Mouse (Mus musculus): ENCODE measurements around the gene Ube2d3.
"Not testable (repeated sequence)": the region's sequence is repeated elsewhere in the genome, so short reads cannot be mapped to it uniquely, and the experiment has no call there.

The Ube2d3 gene

DNA sequence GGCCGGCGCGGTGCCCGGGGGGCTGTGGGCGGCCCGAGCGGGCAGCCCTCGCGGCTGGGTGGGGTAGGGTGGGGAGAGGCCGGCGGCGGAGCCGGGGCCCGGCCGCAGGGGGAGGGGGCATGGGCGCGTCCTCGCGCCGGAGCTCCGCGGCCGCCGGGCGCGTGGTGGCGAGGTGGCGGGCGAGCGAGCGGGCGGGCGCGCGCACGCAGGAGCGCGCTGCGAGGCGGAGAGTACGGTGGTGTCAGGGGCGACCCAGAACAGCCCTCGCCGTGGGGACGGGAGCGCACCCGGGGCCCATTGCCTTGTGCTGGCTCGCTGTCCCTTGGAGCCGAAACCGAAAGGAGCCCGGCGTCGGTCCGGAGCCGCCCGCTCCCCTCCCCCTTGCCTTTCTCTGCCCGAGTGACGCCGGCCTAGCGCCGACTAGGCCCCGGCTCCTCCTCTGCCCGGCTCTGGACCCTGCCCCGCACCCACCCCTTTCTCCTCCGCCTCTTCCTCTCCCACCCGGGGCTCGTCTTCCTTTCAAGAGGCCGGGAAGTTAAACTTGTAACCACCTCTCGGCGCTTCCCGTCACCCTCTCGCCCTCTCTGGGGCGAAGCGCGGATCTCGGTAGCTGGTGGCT, 1.1 kb downstream of the Ube2d3 start:
- peak; percentile 75 for DNase-seq

DNA sequence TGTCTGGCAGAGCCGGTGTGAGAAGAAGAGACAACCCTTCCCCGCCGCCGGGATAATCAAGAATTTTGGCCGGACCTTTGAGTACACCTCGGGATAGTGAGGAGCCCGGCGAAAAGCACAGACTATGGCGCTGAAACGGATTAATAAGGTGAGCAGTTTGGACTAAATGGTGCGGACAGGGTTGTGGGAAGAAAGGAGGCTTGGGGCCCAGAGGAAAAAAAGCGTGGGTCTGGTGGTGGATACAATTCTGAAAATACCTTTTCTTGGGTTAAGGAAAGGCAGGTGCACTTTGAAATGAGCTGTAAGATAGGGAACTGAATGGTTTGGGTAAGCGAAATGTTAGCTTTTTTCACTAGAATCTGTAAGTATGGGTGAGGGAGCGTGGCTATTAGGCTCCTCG, 1.7 kb downstream of the Ube2d3 start:
- DNase-seq: no peak

DNA sequence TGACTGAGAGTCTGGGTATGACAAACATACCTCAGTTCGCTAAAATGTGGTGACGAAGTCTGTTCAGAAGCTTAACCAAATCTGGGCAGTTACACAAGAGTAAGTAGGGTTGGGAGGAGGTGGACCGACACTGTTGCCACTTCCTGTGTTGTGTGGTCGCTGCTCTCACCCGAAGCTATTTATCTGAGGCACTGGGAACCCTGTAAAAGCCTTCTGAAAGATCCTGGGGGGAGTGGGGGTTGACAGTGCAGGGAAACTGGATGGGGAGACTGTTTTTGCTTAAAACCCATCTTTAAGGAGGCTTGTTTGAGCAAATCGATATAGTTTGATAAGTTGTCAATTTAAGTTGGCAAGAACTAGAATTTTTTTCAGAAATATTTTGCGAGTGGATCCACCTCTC, 2.3 kb downstream of the Ube2d3 start:
- DNase-seq: peak; percentile 21

DNA sequence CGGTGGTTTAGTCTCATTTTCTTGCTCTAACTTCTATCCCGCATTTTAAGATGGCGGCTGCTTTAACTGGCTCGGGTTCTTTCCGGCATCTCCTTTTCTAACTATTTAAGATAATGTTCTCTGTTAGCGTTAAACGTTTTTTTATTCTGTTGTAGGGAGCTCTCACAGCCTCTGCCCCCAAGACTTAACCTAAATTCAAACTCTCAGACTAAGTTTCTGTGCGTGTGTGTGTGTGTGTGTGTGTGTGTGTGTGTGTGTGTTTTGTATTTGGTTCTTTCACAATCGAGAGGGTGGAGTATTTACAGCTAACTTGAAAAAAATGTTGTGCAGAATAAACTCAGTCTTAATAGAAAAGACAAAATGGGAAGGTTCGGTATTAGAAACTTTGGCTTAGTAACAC, 2.7 kb downstream of the Ube2d3 start:
- DNase-seq: no peak

DNA sequence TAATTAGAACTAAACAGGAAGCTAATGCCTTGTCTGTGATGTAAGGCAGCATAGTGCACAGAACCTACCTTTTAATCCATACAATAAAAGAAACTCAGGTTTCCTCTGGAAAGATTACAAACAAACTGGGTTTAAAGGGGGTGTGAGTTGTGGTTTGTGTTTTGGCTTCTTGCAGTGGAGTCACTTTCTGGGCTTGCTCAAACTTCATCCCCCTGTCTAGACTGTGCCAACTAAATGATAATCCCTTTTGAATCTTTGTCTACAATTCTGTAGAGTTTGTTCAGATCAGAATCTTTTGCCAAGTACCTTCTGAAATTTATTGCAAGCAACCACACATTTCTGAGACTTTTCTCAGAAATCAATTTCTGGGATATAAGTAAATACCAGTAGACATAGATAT, 7.0 kb downstream of the Ube2d3 start:
- DNase-seq: no peak

DNA sequence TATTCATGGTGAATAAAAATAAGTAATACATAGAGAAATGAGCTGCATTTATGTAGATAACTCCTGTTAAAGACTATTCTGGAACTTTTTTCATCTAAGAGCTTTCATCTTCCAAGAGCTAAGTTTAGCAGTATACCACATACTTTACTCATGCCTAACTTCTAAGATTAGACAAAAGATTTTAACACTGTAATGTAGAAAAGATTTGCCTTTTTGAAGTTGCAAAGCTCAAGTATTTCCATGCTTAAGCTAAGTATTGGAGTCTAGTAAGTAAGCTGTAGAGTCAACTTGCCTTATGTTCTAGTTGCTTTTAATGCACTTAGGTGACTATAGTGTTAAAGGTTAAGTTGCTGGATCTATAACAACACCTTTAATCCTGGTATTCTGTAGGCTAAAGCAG, 21.0 kb downstream of the Ube2d3 start:
- DNase-seq: no peak

DNA sequence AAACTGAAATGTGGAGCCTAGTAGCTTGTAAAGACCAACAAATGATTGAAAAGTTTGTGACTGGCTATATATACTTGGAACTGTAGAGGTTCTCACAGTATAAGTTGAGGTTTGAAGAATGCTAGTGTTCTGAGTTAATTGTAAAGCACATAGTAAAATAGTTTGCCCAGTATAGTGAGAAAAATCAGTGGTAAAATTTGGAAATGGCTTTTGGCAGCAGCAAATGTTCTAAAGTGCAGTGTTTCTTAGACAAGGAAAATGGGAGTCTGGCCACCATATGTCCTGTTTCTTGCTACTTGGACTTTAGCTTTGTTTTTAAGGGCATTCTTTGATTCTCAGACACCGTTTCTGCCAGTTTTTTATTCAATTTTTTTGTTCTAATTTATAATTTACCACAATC, 30.5 kb downstream of the Ube2d3 start:
- DNase-seq: no peak

DNA sequence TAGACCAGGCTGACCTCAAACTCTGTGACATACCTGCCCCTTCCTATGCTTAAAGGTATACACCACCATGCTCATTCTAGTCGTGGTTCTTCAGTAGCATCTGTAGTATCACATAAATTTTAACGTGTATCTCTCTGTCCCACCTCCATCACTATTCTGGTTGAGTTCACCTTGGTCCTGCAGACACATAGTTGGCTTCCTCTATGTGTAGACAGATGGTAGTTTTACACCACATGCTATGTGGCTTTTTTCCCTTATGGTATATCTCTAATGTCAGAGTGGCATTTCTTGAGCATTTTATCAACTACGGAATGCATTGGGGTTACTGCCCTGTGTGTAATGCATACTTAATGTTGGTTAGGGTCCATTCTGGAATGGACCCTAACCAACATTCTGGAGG, 31.2 kb downstream of the Ube2d3 start:
- DNase-seq: no peak

DNA sequence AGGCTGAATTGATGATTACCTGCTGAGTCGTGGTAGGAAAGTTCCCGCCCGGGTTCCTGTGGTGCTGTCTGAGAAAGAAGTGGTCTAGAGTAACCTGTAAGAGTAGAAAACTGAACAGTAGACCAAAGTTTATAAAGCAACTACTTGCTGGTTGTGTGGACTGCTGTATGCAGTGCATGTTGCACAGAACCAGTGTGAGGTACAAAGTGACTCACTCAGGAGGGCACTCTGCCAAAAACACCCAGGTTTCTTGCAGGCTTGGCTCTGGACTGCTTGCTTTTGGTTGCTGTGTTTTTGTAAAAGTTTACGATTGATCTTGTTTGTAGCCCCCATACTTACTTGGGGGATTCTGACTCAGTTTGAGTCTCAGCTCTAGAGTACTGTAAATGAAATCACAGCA, 32.0 kb downstream of the Ube2d3 start:
- DNase-seq: peak; percentile 64

DNA sequence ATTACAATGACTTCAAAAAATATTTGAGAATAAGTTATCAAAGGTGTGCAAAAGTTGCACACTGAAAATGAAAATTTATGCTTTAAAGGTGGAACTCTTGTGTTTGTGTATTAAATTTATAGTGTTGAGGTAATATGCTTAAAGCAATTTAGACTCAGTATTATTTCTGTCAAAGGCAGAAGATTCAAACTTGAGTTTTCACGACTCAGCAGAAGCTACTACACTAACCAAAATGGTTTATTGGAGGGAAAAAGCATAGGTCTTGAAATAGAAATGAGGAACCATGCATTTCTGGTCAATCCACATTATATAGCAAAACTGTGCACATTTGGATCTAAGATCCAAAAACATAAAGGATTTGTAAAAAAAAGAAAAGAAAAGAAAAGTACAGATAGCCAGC, 32.9 kb downstream of the Ube2d3 start:
- no peak for DNase-seq

DNA sequence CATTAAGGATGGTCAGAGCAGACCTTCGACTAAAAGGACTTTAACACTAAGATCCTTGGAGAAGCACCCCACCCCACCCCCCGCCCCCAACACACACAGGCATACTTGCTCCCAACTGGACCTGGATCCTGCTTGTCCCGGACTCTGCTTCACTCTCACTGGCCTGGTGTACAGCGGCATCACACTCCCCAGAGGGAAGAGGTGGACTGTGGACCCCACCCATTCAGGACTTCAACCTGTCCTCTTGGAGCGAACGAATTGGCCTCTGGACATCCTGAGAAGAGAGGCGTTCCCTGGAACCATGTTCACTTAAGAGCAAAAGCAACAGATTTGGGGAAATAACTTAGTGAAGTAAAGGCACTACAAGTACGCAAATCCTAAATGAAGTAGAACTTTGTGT, 37.1 kb downstream of the Ube2d3 start:
- DNase-seq: no peak

DNA sequence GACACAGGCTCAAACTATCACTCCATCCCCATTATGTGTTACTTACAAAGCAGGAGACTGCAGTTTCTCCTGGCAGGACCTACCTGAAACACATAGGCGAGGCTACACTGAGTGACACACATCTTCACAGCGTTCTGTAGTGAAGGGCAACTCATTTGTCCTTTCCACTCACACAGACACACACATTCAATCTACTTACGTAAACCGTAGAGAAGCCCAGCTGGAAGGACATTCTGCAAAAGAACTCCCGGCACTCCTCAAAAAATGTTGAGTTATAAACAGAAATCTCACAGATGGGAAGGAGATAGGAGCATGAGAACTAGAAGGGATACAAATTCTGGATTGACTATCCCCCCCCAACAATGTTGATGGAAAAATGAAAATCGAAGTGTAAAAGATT, 38.3 kb downstream of the Ube2d3 start:
- no peak for DNase-seq

DNA sequence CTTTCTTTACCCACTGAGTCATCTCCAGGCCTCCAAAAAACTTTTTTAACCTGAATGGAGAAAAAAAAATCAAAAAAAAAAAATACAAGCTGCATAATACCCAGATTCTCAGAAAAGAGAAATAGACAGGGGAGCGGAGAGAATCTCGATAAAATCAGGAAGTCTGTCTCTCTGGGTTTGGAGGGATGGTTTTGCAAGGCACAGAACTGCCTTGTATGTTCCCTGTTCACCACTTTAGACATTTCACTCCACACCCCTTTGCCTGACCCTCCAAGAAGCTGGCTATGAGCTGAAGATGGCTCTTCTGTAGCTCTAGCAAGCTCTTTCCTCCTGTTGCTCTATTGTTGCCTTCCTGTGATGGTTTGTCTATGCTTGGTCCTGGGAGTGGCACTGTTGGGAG, 39.0 kb downstream of the Ube2d3 start:
- no peak for DNase-seq

DNA sequence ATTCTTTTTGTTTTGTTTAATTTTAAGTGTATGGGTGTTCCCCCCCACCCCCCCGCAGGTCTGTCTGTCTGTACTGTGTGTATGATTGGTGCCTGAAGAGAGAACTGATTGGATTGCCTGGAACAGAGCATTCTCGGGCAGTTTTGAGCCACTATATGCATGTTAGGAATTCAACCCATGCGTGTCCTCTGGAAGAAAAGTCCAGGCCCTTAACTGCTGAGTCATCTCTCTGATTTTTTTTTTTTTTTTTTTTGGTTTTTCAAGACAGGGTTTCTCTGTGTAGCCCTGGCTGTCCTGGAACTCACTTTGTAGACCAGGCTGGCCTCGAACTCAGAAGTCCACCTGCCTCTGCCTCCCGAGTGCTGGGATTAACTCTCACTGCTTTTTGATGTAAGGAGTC, 41.1 kb downstream of the Ube2d3 start:
- not testable (repeated sequence) for DNase-seq

DNA sequence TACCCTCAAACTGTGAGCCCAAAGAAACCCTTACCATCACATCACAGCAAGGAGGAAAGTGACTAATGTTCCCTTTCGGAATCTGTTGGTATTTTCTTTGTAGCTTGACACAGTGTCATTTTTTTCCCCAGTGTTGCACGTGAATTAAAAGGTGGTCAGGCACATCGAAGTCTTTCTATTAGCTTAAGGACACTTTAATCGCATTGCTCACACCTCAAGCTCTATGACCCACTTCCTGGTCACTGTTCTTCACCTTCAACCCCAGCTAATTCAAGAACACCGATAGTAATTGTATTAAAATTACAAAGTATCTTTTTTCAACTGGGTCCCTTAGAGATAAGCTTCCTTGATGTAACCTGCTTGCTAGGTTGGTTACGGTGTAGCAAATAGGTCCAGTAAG, 42.8 kb downstream of the Ube2d3 start:
- no peak for DNase-seq

DNA sequence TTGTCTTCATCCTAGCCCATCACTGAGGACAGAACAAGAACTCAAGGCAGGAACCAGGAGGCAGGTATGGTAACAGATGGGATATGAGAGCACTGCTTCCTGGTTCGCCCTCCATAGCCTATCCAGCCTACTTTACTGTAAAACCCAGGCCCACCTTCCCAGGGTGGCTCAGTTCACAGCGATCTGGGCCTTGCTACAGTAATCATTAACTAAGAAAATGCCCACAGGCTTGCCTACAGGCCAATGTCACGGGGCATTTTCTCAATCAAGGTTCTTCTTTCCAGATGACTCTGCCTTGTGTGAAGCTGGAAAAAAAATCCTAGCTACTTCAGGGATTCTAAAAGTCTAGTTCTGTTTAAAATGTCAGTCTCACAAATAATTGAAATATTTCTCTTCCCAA, 43.7 kb downstream of the Ube2d3 start:
- DNase-seq: no peak

DNA sequence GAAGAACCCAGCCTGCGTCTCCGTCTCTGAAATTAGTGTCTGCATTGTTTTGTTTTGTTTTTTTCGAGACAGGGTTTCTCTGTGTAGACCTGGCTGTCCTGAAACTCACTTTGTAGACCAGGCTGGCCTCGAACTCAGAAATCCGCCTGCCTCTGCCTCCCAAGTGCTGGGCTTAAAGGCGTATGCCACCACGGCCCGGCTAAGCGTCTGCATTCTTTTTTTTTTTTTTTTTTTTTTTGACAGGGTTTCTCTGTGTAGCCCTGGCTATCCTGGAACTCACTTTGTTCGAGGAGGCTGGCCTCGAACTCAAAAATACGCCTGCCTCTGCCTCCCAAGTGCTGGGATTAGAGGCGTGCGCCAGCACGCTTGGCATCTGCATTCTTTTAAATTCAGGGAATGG, 46.7 kb downstream of the Ube2d3 start:
- not testable (repeated sequence) for DNase-seq

DNA sequence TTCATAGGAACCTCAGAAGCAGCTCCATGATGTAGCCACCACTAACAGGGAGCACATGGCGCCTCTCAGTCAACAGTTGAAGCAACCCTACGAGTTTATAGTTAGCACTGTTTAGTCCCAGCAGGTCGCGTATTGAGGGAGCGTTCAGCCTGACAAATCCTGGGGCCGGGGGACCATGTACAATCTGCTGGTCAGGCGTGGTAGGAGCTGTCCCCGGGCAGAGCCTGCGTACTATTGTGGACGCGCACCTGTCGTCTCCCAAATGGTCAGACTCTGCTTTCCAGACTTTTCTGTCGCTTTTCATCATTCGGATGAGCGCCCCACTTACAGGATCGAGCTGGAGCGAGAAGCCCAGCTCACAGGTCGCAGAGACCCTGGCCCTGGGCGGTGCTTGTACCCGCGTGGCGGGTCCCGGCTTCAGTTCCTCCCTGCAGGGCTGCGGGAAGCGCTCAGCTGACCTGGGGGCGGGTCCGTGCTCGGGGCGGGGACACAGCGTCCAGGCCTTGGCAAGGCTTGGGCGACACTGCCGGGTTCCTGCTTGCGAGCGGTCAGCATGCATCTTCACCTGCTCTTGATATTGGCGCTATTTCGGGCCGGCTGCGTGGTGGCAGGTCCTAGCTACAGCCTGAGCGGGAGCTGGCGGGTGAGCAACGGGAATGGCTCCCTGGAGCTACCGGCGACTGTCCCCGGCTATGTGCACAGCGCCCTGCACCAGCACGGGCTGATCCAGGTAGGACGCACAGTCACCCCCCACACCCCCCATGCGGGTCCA, 47.4 kb downstream of the Ube2d3 start, which contains the start of gene Manba:
TSS of gene Manba (plus strand) at position 484 of the 772 bp plus-strand sequence.
- peak; percentile 62 for DNase-seq

DNA sequence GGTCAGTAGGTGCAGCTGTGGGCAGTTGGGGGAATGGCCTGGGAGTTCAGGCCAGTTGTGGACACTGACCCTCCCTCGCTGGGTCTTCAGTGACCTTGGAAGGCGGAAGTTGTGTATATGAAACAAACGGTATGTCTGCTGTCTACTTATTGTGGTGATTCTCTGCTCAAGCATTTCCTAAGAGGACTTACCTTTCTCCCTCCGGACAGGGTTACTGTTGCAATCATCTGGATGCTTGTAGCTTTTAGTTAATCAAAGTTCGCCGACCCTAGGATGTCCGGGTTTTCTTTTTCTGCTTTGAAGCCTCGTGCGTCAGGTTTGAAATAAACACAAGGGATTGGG, 47.9 kb downstream of the Ube2d3 start:
- no peak for DNase-seq

DNA sequence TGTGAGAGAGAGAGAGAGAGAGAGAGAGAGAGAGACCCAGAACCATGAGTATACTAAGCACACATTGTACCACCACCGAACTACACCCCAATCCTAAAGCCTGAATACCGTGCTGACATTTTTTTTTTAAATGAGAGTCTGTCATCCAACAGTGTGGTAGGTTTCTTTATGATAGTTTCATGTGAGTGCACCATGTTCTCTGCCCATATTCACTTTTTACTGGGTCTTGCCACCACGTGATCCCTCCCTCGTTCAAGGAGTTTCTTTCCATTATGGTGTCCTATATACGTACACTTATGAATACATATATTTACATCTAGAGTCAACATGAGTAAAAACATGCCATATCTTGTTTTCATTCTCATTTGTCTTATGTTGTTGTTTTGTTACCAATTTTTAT, 48.4 kb downstream of the Ube2d3 start:
- DNase-seq: no peak

DNA sequence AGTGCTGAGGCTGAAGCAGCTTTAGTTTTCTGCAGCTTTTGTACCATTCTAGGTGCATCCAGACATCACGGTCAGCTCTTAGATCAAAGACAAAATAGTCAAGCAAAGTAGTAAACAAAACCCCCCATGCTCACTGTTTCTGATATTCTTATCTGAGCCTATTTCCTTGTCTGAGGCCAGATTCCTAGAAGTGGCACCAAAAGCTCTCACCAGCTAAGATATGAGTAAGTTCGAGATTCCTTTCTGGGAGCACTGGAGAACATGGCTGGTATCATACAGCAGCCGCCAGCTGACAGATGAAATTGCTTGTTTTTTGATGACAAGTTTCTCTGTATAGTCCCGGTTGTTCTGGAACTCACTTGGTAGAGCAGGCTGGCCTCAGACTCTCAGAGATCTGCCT, 49.9 kb downstream of the Ube2d3 start:
- DNase-seq: no peak

DNA sequence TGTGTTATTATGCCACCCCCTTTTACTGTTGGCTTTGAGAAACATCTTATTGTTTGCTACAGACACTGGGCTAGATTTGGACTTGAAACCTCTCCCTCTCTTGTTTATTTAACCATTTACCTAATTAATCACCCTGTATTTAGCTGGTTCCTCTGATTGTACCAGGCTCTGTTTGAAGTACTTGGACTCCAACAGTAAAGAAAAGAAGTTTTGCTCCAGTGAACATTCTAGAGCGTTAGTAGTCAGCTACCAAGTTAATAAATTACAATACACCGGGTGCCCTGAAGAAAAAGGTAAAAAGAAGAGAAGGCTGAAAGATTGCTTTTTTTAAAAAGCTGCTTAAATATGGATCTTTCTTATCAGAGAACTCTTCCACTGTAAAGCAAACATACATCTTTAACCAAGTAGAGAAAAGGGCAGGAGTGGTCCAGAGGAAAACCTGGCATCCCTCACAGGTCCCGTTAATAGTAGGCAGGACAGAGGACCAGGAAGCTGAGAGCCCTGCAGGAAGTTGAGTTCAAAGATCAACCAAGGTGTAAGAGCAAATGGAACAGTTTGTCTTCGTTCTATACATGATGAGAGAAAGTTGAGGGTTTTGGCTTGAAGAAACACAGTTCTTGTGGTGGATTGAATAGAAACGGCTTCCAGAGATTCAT, 52.0 kb downstream of the Ube2d3 start:
- no peak for DNase-seq

DNA sequence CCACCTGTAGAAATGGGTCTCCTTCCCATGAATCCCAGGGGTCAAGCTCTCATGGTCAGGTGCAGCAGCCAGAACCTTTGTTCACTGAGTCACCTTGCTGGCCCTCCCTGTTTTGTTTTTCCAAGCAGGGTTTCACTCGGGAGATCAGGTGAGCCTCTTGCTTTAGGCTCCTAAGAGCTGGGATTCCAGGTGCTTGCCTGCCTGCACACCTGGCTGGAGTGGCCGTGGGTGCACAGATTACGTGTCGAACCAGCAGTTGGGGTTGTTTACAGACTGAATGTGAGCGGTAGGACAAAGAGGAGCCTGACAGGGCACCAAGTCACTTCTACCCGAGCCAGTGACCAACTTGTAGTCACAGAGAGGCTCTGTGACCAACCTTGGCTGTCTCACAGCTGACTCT, 53.2 kb downstream of the Ube2d3 start:
- DNase-seq: no peak

DNA sequence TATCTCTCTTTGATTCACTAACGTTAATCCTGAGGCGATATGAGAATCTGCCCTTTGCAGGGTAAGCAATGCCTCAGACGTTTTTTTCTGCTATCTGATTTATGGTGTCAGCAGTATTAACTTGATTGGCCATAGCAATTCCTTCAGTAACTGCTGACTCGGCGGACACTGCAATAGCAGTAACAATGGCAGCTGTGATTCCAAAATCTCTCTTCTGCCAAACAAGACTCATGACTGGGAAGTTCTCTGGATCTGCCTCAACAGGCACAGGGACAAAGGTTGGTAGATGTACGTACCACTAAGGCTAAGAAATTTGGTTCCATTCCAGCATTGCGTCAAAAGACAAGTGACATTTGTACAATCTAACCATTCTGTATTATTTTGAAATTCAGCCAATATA, 55.4 kb downstream of the Ube2d3 start:
- DNase-seq: not testable (repeated sequence)
